Mouse (Mus musculus) thymus, postnatal 14 days (tissue): ENCODE data around the gene Crip1.

Experiments used
- DNase-seq: peaks from one replicate; pipeline ENCODE4 v3.0.0; 2021

Gene Crip1

DNA sequence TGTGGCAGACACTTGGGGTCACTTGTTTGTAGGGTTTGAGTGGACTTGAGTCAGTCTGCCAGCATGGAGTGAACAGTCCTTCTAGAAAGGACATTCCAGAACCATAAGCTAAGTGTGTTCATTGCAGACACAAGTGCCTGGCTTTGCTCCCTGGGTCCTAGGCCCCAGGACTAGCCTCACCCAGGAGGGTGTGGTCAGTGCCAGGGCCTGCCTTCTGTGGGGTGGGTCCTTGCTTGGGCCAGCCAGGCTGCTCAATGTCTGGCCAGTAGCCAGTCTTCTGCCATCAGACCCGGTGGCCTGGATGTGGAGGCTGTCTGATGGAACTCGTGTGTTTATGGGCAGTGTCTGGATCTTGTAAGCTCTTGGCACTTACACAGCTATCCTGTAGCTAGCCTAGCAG lies 13.5 kb upstream of the Crip1 start:
- no peak for DNase-seq

DNA sequence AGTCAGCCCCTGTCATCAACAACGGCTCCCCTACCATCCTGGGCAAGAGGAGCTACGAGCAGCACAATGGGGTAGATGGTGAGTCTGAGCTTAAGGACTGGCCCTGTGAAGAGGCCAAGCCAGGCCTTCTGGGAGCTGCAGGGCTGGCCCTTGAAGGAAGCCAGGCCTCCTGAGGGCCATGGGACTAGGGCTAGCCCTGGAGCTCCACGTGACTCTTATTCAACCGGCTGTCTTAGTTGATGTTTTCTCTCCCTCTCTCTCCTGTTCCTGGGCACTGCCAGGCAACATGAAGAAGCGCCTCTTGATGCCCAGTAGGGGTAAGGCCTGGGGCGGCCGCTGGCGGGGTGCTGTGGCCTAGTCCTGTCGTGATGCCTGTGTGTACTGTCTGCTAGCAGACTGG lies 12.9 kb upstream of the Crip1 start:
- no peak for DNase-seq

DNA sequence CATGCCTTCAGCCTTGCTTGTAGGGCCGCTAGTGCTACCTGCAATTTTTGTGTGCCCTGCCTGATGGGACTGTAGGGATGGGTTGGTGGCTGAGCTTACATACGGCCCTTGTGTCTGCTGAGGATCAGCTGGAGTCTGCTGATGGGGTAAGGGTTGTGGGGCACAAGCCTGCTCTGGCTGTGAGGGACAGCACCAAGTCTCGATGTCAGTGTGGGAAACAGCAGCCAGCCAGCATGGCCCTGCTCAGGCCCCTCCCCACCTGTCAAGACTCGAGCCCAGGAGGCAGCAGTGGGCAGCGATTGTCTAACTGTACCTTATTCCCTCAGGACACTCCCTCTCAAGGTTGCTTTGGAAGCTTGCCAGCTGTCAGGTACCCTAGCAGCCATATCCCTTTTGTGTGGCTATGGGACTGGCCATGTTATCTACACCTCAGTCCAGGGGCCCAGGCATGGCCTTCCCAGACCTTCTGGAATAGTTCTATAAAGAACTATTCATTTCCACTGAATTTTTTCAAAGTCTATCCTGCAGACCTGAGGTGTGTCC lies 12.2 kb upstream of the Crip1 start:
- DNase-seq: no peak

DNA sequence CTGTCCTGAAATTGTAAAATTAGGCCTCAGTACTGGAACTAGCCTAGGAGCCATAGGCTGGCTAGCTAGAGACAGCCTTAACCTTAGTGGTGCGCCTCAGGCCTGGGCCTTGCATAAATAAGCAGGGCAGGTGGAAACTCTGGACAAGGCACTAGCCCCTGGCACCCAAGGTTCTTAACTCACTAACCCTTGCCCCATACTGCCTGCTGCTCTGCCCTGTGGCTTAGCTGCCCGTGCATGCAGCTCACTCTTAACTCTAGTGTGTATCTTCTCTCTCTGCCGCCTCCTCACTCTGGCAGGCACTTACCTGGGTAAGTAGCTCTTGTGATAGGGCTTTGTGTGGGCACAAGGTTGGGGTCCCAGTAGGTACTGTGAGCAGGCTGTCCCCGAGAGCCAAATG lies 11.6 kb upstream of the Crip1 start:
- DNase-seq: no peak

DNA sequence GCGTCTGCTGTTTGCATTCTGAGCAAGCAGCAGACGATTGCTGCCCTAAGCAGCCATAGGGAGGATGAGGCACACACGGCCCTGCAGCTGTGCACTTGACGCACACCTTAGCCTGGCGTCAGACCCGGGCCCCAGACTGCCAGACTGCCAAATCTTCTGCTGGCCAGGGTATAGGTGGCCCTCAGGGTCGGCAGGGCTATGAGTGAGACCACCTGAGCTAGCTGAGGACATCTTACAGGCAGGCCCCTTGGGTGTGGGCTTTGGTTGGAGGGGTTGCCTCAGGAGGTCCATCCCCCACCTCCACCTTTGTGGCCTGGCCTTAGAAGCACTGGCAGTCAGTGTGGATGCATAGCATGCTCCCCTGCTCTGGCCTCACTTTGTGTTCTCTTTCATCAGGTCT lies 10.7 kb upstream of the Crip1 start:
- no peak for DNase-seq

DNA sequence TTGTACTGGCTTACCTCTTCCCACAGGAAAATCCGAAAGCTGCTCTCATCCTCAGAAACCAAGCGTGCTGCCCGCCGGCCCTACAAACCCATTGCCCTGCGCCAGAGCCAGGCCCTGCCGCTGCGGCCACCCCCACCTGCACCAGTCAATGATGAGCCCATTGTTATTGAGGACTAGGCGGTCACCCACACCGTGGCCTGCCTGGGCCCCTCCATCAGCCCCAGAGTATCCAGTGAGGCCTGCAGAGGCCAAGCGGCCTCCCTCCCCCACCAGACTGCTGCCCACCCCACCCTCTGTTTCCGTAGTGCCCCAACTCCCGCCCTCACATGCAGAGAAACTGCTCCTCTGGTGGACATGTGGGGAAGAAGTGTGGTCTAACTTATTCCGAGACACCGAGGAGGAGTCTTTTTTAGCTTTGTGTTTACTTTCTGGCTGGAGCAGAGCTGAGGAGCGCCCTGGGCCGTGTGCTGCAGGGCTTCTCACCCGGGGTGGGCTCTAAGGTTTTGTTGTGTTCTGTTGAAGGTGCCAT lies 9.6 kb upstream of the Crip1 start:
- DNase-seq: no peak

DNA sequence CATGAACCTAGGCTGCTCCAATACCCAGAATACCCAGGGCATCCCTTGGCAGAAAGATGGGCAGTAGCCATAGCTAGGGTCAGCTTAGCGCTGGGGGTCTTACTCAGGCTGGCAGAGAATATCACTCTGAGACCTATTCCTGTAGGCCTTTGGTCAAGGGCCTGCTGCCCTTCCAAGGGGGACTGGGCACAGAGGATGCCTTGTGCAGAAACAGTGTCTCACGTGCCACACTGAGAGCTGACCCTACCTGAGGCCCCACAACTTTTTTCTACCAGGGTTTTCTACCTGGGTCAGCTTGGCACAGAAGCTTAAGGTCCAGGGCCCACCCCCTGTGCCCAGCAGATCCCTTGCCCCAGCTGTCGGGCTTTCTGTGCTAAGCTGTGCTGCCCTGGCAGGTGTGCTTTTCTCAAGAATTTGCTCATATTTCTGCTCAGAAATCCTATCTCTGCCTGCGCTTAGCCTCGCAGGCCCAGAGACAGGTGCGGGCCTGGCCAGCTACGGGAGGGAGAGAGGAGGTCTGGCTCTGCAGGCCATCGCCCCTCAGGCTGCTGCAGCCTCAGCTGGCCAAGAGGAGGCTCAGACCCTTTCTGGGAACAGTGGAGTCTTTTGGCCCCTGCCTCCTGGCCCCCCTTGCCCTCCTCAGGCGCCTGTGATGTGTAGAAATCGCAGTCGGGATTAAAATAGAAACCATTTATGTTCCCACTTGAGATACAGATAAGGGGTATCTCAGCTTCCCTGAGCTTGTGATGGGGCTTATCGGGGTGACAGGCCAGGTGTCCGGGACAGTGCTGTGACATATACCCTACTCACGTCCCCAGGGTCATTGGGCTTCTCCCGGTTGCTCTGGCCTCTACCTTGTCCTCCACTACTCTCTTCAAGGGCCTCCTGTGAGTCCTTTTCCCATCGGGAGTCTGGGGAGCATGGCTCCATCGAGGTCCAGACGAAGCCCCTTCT lies 8.6 kb upstream of the Crip1 start:
- DNase-seq: no peak

DNA sequence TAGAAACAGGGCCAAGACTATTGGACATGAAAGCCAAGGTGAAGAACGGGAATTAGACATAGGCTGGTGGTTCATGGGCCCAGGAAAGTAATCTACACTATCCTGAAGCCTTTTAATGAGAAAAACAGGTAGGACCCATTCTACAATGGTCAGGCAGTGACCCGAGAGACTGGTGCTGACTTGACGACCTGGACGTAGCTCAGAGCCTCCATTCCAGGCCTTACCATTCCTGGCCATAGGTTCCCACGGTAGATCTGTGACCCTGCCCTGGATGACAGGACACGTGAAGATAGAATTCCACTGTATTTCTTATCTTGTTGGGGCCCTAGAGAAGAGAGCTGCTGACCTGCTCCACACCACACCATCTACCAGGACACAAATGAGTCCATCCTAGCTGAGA lies 7.8 kb upstream of the Crip1 start:
- no peak for DNase-seq

DNA sequence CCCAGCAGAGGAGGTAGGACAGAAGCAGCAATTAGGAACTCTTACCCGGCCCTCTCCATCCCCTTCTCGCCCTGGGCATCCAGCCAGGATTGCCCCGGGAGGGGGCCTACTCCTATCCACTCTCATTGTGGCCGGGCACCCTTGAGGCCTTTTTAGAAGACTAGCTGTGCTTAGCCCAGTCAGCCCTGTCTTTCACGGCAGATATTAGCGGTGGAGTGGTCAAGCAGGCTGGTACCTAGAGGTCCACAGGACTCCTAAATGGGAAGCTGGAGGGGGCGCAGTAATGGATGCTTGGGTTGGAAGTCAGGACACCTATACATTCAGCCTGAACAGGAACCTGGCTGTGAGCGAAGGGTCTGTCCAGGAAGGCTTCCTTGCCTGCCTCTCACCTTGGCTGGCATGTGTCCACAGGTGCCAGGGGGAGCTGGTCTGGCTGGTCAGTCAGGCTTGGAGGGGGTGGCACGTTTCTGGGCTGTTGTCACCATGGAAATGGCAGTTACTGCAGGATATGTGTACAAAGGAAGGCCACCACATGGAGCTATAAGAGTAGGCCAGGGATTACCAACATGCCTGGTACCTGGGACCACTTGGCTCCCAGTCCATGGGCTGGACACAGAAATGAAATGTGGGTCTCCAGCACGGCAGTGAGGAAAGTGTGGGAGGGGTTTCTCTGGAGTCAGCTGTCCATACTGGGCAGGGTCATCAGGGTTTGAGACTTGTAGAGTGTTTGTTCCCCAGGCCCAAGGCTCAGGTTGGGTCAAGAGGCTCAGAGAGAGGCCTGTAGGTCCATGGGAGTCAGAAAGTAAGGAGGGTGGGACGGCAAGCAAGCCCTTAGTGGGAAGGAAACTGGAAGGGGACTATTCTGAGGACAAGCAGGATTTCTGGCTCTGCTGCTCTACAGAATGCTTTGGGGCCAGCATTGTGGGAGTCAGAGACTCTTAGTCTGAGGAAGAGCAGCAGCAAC lies 6.9 kb upstream of the Crip1 start:
- no peak for DNase-seq

DNA sequence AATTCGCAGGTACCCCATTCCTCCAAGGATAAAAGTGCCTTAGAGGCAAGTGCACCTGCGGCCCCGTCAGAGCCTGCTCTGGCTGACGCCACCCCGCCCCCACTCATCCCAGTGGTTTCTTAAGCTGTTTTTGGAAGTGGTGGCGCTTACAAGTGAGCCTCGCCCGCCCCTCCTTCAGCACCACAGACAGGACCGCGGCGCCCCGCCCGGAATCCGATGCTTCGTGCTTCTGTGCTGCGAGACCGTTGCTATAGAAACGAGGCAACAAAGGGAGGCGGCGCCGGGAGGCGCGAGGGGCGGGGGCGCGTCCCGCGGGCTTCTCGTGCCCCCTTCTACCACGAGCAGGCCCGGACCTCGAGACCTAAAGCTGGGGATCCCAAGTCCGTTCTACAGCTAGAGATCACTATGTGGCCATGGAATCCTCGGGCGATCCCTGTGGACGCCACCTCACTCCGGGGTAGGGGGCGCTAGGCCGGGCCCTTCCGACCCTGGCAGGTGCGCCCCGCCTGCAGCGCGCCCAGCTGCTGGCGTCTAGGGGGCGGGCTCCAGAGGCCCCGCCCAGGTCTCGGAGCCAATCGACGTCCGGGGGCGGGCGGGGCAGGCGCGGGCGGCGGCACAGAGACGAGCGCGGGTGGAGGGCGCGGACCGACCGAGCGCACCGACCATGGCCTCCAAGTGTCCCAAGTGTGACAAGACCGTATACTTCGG lies 6.1 kb upstream of the Crip1 start, which contains the start of gene Crip2:
TSS of gene Crip2 (plus strand) at position 329 of the 708 bp plus-strand sequence.
- peak; percentile 94 for DNase-seq

DNA sequence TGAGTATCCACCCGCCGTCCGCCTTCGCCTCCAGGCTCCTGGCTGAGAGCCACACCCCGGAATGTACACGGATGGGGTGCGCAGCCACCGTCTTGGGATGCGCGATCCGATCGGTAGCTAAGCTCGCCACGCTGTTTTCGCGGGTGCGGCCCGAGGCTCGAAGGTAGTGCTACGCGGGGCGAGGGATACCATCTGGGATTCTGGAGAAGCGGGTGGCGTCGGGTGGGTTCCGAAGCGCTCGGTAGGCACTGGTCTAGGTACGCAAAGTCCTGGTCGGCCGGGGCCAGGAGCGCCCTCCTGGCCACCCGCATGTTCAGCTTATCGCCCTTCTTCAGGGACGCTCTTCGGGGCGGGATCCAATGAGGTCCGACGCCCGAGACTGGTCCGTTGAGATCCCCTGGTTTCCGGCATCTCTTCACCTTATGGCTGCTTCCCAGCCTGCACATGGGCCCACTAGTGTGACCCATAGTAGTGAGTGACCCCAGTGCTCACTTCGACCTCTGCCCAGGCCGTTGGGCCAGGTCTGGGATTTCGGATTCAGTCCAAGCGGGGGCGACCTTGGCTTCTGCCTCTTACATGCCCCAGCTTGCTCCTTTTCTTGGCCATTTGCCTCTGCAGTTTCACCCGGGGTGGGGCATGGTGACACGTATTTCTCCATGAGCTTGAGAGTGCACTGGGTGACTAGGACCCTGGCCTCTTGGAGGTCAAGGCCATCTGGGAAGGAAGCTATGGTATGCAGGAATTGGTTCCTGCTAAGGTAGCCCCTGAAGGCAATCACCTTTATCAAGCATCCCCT lies 5.3 kb upstream of the Crip1 start:
- no peak for DNase-seq

DNA sequence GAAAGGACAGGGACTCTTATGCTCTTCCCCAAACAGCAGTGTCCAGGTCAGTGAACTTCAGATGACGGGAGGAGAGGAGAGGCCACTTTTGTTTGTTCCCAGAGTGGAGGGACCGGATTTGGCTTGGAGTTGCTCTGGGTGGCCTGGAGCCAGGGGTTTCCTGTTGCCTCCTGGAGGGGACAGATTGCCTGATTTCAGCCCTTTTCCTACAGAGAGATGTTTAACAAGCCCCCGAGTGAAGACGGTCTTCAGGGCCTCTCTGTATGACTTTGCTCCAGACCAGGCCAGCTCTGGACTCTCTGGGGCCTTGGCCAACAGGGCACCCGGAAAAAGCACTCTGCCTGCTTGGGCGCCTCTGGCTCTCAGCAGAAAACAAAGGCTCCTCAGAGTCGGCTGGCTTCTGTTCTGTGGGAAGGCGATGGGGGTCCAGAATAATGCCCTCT lies 4.6 kb upstream of the Crip1 start:
- no peak for DNase-seq

DNA sequence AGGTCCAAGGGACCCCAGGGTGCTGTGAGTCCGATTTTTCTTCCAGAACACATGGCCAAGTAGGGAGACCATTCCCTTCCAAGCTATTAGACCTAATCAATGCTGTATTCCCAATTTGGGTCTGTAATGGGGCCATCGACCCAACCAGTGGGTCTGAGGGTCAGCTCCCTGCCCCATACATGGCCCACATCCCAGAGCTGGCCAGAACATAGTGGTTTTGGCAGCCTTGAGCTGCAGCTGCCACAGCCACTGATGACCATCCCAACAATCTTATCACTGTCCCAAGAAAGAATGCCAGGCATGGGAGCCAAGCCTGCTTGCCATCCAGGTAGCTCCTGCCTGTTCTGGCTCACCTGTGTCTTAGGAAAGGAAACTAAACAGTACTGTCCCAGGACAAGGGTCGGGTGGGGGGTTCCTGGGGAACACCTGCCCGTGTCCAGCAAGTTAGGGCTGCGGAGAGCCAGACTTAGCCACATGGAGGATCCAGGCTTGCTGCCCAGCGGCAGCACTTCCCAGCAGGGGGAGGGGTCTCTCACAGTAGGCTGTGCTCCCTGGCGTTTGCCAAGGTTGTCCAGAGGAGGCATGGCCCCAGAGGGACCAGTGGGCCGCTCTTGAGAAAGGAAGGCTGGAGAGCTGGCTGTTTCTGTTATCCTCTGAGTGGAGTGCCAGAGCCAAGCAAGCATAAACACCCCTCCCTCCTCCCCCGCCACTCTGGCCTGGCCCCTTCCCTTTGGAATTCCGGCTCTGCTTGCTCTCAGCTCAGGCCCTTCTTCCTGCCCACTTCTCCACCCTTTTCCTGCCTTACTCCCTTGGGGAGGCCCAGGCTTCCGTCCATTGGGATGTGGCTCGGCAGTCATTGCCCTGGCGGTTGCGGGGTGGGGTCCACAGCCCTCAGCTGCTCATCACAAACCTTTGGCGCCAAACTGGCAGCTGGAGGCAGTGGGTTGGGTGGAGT lies 3.8 kb upstream of the Crip1 start:
- no peak for DNase-seq

DNA sequence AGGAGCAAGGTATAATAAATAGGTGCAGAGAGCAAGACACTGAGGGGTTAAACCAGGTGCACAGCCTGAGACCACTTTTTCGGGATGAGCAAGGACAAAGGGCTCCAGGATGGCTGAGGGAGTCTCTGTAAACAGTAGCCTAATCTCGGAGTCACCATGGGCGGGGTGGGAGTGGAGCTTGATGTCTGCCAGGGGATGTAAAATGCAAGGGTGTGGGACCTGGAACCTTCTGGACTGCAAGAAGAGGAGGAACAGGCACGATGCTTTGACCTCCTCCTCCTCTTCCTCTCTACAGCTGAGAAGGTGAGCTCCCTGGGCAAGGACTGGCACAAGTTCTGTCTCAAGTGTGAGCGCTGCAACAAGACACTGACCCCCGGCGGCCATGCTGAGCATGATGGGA lies 3.0 kb upstream of the Crip1 start:
- DNase-seq: no peak

DNA sequence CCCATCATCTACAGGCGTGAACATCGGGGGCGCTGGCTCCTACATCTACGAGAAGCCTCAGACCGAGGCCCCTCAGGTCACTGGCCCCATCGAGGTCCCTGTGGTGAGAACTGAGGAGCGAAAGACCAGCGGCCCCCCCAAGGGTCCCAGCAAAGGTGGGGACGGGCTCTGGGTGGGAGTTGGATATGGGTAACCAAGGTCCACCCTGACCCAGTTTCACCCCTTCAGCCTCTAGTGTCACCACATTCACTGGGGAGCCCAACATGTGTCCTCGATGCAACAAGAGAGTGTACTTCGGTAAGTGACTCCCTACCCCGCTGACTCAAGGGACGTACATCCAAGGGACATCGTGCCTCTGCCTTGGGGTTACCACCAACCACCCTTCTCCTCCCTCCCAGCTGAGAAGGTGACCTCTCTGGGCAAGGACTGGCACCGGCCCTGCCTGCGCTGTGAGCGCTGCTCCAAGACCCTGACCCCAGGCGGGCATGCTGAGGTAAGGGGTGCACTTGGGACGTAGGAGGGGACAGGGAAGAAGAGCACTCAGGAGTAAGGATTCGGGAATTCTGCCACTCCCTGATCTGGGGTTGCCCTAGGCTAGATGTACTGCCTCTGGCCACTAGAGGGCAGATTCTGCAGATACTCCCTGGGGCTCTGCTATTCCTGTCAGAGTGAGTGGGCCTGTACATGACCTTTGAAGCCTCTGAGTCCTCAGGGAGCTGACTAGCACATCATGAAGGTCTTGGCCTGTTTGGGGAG lies 1.9 kb upstream of the Crip1 start:
- DNase-seq: peak; percentile 63

DNA sequence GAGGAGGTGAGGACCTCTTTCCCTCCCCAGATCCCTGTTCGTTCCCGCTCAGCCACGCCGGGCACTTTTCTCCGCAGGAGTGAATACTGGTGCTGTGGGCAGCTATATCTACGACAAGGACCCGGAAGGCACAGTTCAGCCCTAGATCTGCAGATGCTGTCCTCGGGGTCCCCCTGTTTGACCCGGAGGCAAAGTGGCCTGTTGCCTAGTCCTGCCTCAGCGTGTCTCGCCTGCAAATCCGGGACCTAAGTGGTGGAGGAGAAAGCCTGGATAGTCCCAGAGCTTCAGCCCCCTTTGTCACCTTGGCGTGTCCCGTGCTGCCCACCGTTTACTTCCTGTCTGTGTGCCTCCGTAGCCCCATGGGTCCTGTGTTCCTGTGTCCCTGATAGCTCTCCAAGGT lies 1.2 kb upstream of the Crip1 start:
- DNase-seq: no peak

DNA sequence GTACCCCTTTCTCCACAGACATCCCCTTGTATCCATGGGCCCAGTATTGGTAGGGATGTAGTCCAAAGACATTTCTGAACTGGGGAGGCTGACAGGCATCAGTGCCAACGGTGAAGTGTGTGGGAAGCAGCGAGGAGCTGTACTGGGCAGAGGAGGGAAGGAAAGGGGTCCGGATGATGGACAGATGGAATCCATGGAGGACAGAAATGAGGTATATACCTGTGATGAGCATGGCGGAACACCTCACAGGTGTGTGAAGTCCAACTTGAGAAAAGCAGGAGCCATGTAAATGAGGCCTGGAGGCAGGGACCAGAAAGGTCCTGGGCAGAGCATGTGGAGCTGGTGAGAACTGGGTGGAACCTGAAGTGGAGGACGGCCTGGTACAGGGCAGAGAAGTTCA lies 525 bp upstream of the Crip1 start:
- no peak for DNase-seq

DNA sequence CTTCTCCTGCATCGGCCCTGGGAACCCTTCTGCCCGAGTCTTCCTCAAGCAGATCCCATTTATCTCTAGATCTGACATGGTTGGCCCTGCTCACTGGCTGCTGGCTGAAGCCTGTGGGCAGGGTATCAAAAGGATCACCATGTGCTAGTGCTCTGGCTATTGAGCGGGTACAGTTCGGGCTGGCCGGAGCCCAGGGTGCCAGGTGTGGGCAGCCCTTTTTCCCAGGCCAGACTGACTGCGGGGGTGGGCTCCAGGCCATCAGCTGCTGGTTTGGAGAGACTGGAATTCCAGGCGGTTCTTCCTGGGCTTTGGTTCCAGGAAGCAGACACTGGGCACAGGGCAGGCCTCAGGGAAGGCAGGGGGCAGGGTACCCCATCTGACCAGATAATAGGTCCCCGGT lies 1.4 kb downstream of the Crip1 start:
- no peak for DNase-seq

DNA sequence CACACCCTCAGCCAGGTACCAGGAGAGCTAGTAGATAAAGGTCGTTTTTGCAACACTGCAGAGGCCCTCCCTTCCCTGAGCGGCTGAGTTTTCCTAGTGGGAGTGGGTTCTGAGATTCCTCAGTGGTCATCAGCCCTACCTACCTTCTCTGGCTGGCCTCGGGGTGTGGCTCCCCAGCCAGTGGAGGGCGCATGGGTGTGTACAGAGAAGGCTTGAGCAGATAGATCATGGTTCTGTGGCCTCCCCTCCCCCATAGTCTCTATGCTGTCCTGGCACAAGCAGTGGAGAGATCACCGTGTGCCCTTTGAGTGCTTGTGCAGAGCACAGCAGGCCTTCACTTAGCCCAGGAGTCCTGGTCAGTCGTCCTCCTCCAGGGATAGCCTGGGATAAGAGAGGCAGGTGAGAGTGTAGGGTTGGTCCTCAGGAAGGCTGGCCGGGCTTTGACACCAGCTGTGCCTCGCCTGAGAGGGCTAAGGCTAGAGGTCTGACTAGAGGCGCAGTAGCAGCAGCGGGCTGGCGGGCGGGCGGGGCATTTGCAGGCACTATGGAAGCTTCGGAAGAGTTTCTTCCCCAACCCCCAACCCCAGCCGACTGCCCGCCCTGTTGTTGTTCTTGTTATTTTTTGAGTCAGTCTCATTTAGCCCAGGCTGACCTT lies 2.4 kb downstream of the Crip1 start:
- DNase-seq: no peak
